Mouse (Mus musculus): ENCODE data around the gene Serpinb6c. TPM values are rescaled to one million over a fixed set of nuclear protein-coding genes. Genes with fewer than 3 reads are reported as not detected.

The Serpinb6c gene
- polyA plus RNA-seq, 1 experiment from 2014 or later: not detected

DNA sequence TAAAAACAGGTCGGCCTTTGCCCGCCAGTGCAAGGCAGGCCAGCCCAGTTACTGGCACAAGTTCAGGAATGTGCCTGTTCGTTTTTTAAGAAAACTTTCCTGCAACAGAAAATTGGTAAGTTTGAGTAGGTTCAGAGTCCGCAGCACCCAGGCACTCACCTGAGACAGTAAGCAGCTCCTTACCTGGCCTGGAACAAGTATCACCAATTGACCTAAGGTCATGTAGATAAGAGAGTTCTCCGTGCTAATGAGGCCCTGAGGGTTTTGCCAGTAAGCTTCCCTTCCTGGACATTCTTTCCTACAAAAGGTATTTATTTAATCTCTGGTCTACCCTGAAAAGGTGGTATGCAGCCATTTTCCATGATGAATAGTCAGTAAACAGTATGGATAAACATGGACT lies 16.2 kb upstream of the Serpinb6c start:
- 81% methylated on average over 5 of the region's 5 CpGs for WGBS

DNA sequence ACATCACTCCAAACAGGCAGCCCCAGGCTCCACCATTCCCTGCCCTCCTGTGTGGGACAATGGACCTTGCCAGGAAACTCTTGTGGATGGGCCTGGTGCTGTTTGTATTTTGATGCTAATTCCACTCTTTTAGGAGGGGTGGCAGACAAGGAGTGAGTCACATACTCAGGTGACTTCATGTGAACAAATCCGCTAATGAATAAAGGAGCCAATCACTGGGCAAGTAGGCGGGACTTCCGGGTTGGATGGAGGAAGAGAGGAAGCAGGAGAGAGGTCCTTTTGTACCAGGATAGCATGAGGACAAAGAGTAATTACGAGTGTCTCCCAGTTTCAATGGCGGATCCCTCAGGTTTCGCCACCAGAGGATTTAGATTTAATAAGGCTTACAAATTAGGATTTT lies 15.5 kb upstream of the Serpinb6c start:
- no peaks in the 10 kb centered on the region for H3K4me1 ChIP-seq
- no peak for DNase-seq (ENCODE audit: extremely low spot score, low spot score)
- H3K4me3 ChIP-seq: no peak overlapping the region
- peaks cover 27% of the 10 kb centered on the region for H3K36me3 ChIP-seq (replicated peaks)
- no peak overlapping the region for H3K27ac ChIP-seq
- WGBS: 90% methylated on average over 6 of the region's 6 CpGs
- no peaks in the 10 kb centered on the region for H3K27me3 ChIP-seq (ENCODE audit: poor library complexity, severe bottlenecking)
- no peaks in the 10 kb centered on the region; the same call in 1 of the 2 replicates for H3K9me3 ChIP-seq

More for the DNA sequence above, 16.2 kb upstream of the Serpinb6c start:
- Histone ChIP-seq H3K9me3 (no peaks in the 10 kb centered on the region; the same call in 1 of the 2 replicates), H3K36me3 (replicated peaks) (peaks cover 27% of the 10 kb centered on the region), H3K4me3 (no peak overlapping the region), H3K27ac (no peak overlapping the region), H3K27me3 (ENCODE audit: poor library complexity, severe bottlenecking) (no peaks in the 10 kb centered on the region), H3K4me1 (no peaks in the 10 kb centered on the region)
- no peak for DNase-seq (ENCODE audit: extremely low spot score, low spot score)

GRCm38 (mm10) chr13:33906821-33907220 lies 1.3 kb upstream of the Serpinb6c start:
- Histone ChIP-seq H3K36me3 (replicated peaks) (no peaks in the 10 kb centered on the region), H3K4me1 (no peaks in the 10 kb centered on the region), H3K27me3 (ENCODE audit: poor library complexity, severe bottlenecking) (no peaks in the 10 kb centered on the region), H3K9me3 (no peaks in the 10 kb centered on the region), H3K4me3 (no peak overlapping the region), H3K27ac (no peak overlapping the region)
- WGBS: 77% methylated on average over 3 of the region's 3 CpGs
- DNase-seq (ENCODE audit: extremely low spot score, low spot score): no peak

- Histone ChIP-seq H3K4me3 (no peak overlapping the region), H3K4me1 (no peaks in the 10 kb centered on the region), H3K27ac (no peak overlapping the region), H3K9me3 (no peaks in the 10 kb centered on the region), H3K36me3 (replicated peaks) (no peaks in the 10 kb centered on the region), H3K27me3 (ENCODE audit: poor library complexity, severe bottlenecking) (no peaks in the 10 kb centered on the region)
- no peak for DNase-seq (ENCODE audit: extremely low spot score, low spot score)
- 90% methylated on average over 2 of the region's 2 CpGs for WGBS
These were observed 2.2 kb downstream of the Serpinb6c start for GRCm38 (mm10) chr13:33903290-33903689.

- WGBS: 39% methylated on average over 2 of the region's 2 CpGs
- Histone ChIP-seq H3K27ac (no peak overlapping the region), H3K4me3 (no peak overlapping the region), H3K36me3 (replicated peaks) (no peaks in the 10 kb centered on the region), H3K4me1 (no peaks in the 10 kb centered on the region), H3K27me3 (ENCODE audit: poor library complexity, severe bottlenecking) (no peaks in the 10 kb centered on the region), H3K9me3 (no peaks in the 10 kb centered on the region)
- no peak for DNase-seq (ENCODE audit: extremely low spot score, low spot score)
These were observed 11.3 kb downstream of the Serpinb6c start for GRCm38 (mm10) chr13:33894207-33894606.

DNA sequence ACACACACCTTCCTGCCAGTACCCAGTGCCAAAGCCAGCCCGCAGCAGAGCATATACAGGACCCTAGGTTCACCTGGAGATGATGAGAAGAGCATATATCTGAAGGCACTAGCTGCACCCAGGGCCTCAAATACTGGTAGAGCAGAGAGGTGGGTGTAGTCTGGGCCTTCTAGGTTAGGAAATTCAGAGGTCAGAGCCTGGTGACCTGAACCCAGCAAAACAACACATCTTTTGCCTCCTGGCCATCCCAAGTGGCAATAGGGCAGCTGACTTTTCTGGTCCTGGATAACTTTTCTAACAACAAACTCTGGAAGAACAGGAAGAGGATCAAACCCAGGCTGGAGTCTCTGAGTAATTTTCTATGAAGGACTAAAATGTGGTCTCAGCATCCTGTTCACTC lies 62.2 kb downstream of the Serpinb6c start, which contains the start of gene Serpinb6e:
Gene Serpinb6e, minus strand, starts transcription at position 101 of the 400 bp plus-strand sequence.
- peaks cover 6% of the 10 kb centered on the region; the same call in 1 of the 2 replicates for H3K9me3 ChIP-seq
- no peaks in the 10 kb centered on the region for H3K27me3 ChIP-seq (ENCODE audit: poor library complexity, severe bottlenecking)
- no peaks in the 10 kb centered on the region for H3K4me1 ChIP-seq
- no peak within 1 kb of the TSS for H3K27ac ChIP-seq
- no peak for DNase-seq (ENCODE audit: extremely low spot score, low spot score)
- no peak within 1 kb of the TSS for H3K4me3 ChIP-seq
- no peaks in the 10 kb centered on the region for H3K36me3 ChIP-seq (replicated peaks)
- 77% methylated on average over 1 of the region's 1 CpGs for WGBS

- DNase-seq (ENCODE audit: extremely low spot score, low spot score): no peak
- Histone ChIP-seq H3K9me3 (peaks cover 12% of the 10 kb centered on the region; the same call in 1 of the 2 replicates), H3K36me3 (replicated peaks) (no peaks in the 10 kb centered on the region), H3K27me3 (ENCODE audit: poor library complexity, severe bottlenecking) (no peaks in the 10 kb centered on the region), H3K4me1 (no peaks in the 10 kb centered on the region), H3K4me3 (no peak overlapping the region), H3K27ac (no peak overlapping the region)
- 84% methylated on average over 2 of the region's 2 CpGs for WGBS
These were observed 74.8 kb downstream of the Serpinb6c start for GRCm38 (mm10) chr13:33830751-33831150.

Other genes with a start within 250 kb of the Serpinb6c start
- not detected in 2 replicates for gene Serpinb6d, start 244.3 kb downstream of the Serpinb6c start, polyA plus RNA-seq (2016; fragmentation: Nextera tagmentation; extraction: Ambion mirVana)
- gene Serpinb6e, start 62.3 kb downstream of the Serpinb6c start, polyA plus RNA-seq (2016; fragmentation: Nextera tagmentation; extraction: Ambion mirVana): not detected in 2 replicates
- 21.8 and 24.7 TPM in 2 replicates for gene Nqo2, start 59.0 kb upstream of the Serpinb6c start, polyA plus RNA-seq (2016; fragmentation: Nextera tagmentation; extraction: Ambion mirVana)
- 7.0 and 7.7 TPM in 2 replicates for gene Ripk1, start 96.7 kb upstream of the Serpinb6c start, polyA plus RNA-seq (2016; fragmentation: Nextera tagmentation; extraction: Ambion mirVana)
- gene Serpinb6a, start 97.1 kb upstream of the Serpinb6c start, polyA plus RNA-seq (2016; fragmentation: Nextera tagmentation; extraction: Ambion mirVana): 29.4 and 30.0 TPM in 2 replicates
- gene Bphl, start 131.9 kb upstream of the Serpinb6c start, polyA plus RNA-seq (2016; fragmentation: Nextera tagmentation; extraction: Ambion mirVana): 33.6 and 35.1 TPM in 2 replicates
- gene Tubb2a, start 172.3 kb upstream of the Serpinb6c start, polyA plus RNA-seq (2016; fragmentation: Nextera tagmentation; extraction: Ambion mirVana): 79.2 and 98.2 TPM in 2 replicates
- 137 and 151 TPM in 2 replicates for gene Tubb2b, start 224.8 kb upstream of the Serpinb6c start, polyA plus RNA-seq (2016; fragmentation: Nextera tagmentation; extraction: Ambion mirVana)